Mouse (Mus musculus) MEL (cell line): ENCODE measurements at regions not wholly inside any gene's neighbourhood (a gene's known extent, or its start where the extent isn't known, plus 50 kb on each side); places are given as distances from the start of the nearest gene placed in this dataset.

ENCODE experiments used
- DNase-seq: peaks from one replicate; pipeline ENCODE4 v3.0.0; 2011; ENCODE audit warnings: low read depth, low spot score
- H3K27ac ChIP-seq: 2 replicates; pipeline ENCODE4 v1.5.1; 2012; ENCODE audit warnings: low read depth, mild to moderate bottlenecking, control low read depth, low read length, moderate library complexity; ENCODE audit not compliant: control insufficient read depth
- H3K27me3 ChIP-seq, 2 experiments: fragments of 150-350 bp in 1 of 2; sonication (generic) in 1 of 2; 2 replicates each; pipeline ENCODE4 v1.6.1; 2012; ENCODE audit warnings: low read length in 2 of 2, mild to moderate bottlenecking in 2 of 2, improper control_type of control experiment in 1 of 2, moderate library complexity in 1 of 2; ENCODE audit not compliant: insufficient read depth in 2 of 2, control insufficient read depth in 1 of 2
- H3K36me3 ChIP-seq, 2 experiments: 2 replicates each; pipeline ENCODE4 v1.6.1; 2012 to 2014; ENCODE audit warnings: low read length in 2 of 2, improper control_type of control experiment in 1 of 2, inconsistent platforms in 1 of 2, mild to moderate bottlenecking in 1 of 2; ENCODE audit not compliant: insufficient read depth in 2 of 2, control insufficient read depth in 1 of 2
- H3K4me1 ChIP-seq, 2 experiments: fragments of 150-350 bp in 1 of 2; sonication (generic) in 1 of 2; 2 replicates each; pipeline ENCODE4 v1.6.1; 2012; ENCODE audit warnings: low read length in 2 of 2, improper control_type of control experiment in 1 of 2, mild to moderate bottlenecking in 1 of 2; ENCODE audit not compliant: insufficient read depth in 2 of 2, control insufficient read depth in 1 of 2
- H3K4me3 ChIP-seq, 2 experiments: fragments of 150-350 bp in 1 of 2; sonication (generic) in 1 of 2; 2 replicates each; pipeline ENCODE4 v1.5.1; 2012; ENCODE audit warnings: low read depth in 2 of 2, low read length in 2 of 2, mild to moderate bottlenecking in 2 of 2, moderate library complexity in 2 of 2, control low read depth in 1 of 2, improper control_type of control experiment in 1 of 2; ENCODE audit not compliant: control insufficient read depth in 1 of 2, insufficient read depth in 1 of 2
- H3K79me2 ChIP-seq: 2 replicates; pipeline ENCODE4 v1.6.1; 2012; ENCODE audit warnings: mild to moderate bottlenecking, low read length, moderate library complexity; ENCODE audit not compliant: control insufficient read depth, poor library complexity, insufficient read depth
- H3K9ac ChIP-seq: 2 replicates; pipeline ENCODE4 v1.6.1; 2012; ENCODE audit warnings: low read depth, mild to moderate bottlenecking, control low read depth, low read length, moderate library complexity; ENCODE audit not compliant: control insufficient read depth, poor library complexity, severe bottlenecking
- H3K9me3 ChIP-seq: fragments of 150-350 bp; sonication (generic); replicated peaks from 2 replicates; pipeline ENCODE4 v1.6.1; 2012; ENCODE audit warnings: mild to moderate bottlenecking, low read length, improper control_type of control experiment, moderate library complexity; ENCODE audit not compliant: insufficient read depth
- CTCF ChIP-seq, 3 experiments: IDR thresholded peaks in 2 of 3; conservative IDR thresholded peaks in 1 of 3; 2 replicates each; pipeline ENCODE4 v1.5.1; 2011 to 2012; ENCODE audit warnings: low read length in 3 of 3, low read depth in 2 of 3, mild to moderate bottlenecking in 2 of 3, improper control_type of control experiment in 1 of 3, inconsistent platforms in 1 of 3, mixed read lengths in 1 of 3, moderate library complexity in 1 of 3; ENCODE audit not compliant: control insufficient read depth in 1 of 3, insufficient read depth in 1 of 3, poor library complexity in 1 of 3, severe bottlenecking in 1 of 3
- EP300 ChIP-seq, 2 experiments: IDR thresholded peaks; 2 replicates each; pipeline ENCODE4 v1.6.1; 2011; ENCODE audit warnings: improper control_type of control experiment in 2 of 2, low read length in 2 of 2, low read depth in 1 of 2, mild to moderate bottlenecking in 1 of 2
- ETS1 ChIP-seq: IDR thresholded peaks from 2 replicates; pipeline ENCODE4 v1.6.1; 2012; ENCODE audit warnings: low read depth, mild to moderate bottlenecking, inconsistent platforms, low read length, improper control_type of control experiment, moderate library complexity
- GABPA ChIP-seq: IDR thresholded peaks from 2 replicates; pipeline ENCODE4 v1.6.1; 2012; ENCODE audit warnings: low read depth, mild to moderate bottlenecking, inconsistent platforms, low read length, improper control_type of control experiment, moderate library complexity
- HCFC1 ChIP-seq: IDR thresholded peaks from 2 replicates; pipeline ENCODE4 v1.6.1; 2012; ENCODE audit warnings: low read depth, mild to moderate bottlenecking, inconsistent platforms, low read length, improper control_type of control experiment, moderate library complexity
- KAT2A ChIP-seq: conservative IDR thresholded peaks from 2 replicates; pipeline ENCODE4 v1.6.1; 2012; ENCODE audit warnings: low read depth, low read length, improper control_type of control experiment, inconsistent platforms
- MAZ ChIP-seq: IDR thresholded peaks from 2 replicates; pipeline ENCODE4 v1.6.1; 2012; ENCODE audit warnings: low read depth, mild to moderate bottlenecking, inconsistent platforms, low read length, improper control_type of control experiment
- MEF2A ChIP-seq: IDR thresholded peaks from 2 replicates; pipeline ENCODE4 v1.6.1; 2014; ENCODE audit warnings: low read depth, mild to moderate bottlenecking, inconsistent platforms, low read length, improper control_type of control experiment; ENCODE audit not compliant: poor library complexity, insufficient replicate concordance, severe bottlenecking; ENCODE audit errors: extremely low read depth
- MXI1 ChIP-seq: IDR thresholded peaks from 2 replicates; pipeline ENCODE4 v1.6.1; 2011; ENCODE audit warnings: mild to moderate bottlenecking, low read depth, low read length, improper control_type of control experiment
- NRF1 ChIP-seq: IDR thresholded peaks from 2 replicates; pipeline ENCODE4 v1.6.1; 2014; ENCODE audit warnings: low read depth, mild to moderate bottlenecking, inconsistent platforms, low read length, improper control_type of control experiment, moderate library complexity; ENCODE audit not compliant: poor library complexity, insufficient read depth, severe bottlenecking
- POLR2AphosphoS5 ChIP-seq: IDR thresholded peaks from 2 replicates; pipeline ENCODE4 v1.6.1; 2012; ENCODE audit warnings: low read depth, borderline replicate concordance, mild to moderate bottlenecking, inconsistent platforms, low read length, moderate library complexity, mixed read lengths
- RAD21 ChIP-seq: IDR thresholded peaks from 2 replicates; pipeline ENCODE4 v1.6.1; 2011; ENCODE audit warnings: mild to moderate bottlenecking, low read depth, low read length, improper control_type of control experiment
- RCOR1 ChIP-seq: IDR thresholded peaks from 2 replicates; pipeline ENCODE4 v1.6.1; 2012; ENCODE audit warnings: low read depth, mild to moderate bottlenecking, inconsistent platforms, low read length, improper control_type of control experiment
- SIN3A ChIP-seq: IDR thresholded peaks from 2 replicates; pipeline ENCODE4 v1.6.1; 2012; ENCODE audit warnings: low read length, improper control_type of control experiment, inconsistent platforms
- USF2 ChIP-seq, 2 experiments: IDR thresholded peaks; 2 replicates each; pipeline ENCODE4 v1.6.1; 2011 to 2012; ENCODE audit warnings: improper control_type of control experiment in 2 of 2, low read length in 2 of 2, borderline replicate concordance in 1 of 2, inconsistent platforms in 1 of 2, low read depth in 1 of 2, mild to moderate bottlenecking in 1 of 2; ENCODE audit not compliant: insufficient read depth in 1 of 2
- ZKSCAN1 ChIP-seq: IDR thresholded peaks from 2 replicates; pipeline ENCODE4 v1.6.1; 2012; ENCODE audit warnings: low read depth, mild to moderate bottlenecking, inconsistent platforms, low read length, improper control_type of control experiment, moderate library complexity
- ZNF384 ChIP-seq: IDR thresholded peaks from 2 replicates; pipeline ENCODE4 v1.6.1; 2012; ENCODE audit warnings: low read depth, mild to moderate bottlenecking, inconsistent platforms, low read length, improper control_type of control experiment

DNA sequence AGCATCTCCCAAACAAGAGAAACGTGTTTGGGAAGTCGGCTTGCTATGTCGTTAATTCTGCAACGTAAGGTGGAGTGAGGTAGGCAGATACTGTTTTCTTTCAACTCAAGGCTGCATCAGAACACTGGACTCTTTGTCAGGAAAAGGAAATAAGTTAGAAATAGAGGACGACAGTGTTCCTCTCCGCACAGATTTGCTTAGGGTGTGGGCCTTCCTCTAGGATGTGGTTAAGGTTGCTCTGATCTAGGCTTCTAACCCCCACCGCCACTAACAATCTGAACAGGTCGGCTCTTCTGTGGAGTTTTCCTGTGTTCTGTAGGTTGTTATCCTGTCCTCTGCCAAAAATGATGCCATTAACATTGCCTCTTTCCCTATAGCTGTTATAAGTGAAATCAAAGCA lies 179.1 kb downstream of the Pik3r1 start:
- no peak for DNase-seq
- Histone ChIP-seq H3K27ac (no peak overlapping the region), H3K79me2 (no peaks in the 10 kb centered on the region), H3K4me1 (no peaks in the 10 kb centered on the region), H3K36me3 (no peaks in the 10 kb centered on the region), H3K9ac (no peak overlapping the region), H3K4me3 (no peak overlapping the region), H3K9me3 (no peaks in the 10 kb centered on the region), H3K27me3 (no peaks in the 10 kb centered on the region; a peak in 1 of 4 replicates)
- no peak for TF ChIP-seq POLR2AphosphoS5

- Histone ChIP-seq H3K9me3 (no peaks in the 10 kb centered on the region), H3K36me3 (no peaks in the 10 kb centered on the region), H3K4me3 (no peak overlapping the region), H3K27me3 (no peaks in the 10 kb centered on the region; a peak in 1 of 4 replicates), H3K79me2 (no peaks in the 10 kb centered on the region), H3K4me1 (no peaks in the 10 kb centered on the region), H3K27ac (no peak overlapping the region), H3K9ac (no peak overlapping the region)
- DNase-seq: no peak
- TF ChIP-seq ZKSCAN1 (no peak), RAD21 (no peak), RCOR1 (no peak), MAZ (no peak), MXI1 (no peak), ZNF384 (no peak), NRF1 (no peak), USF2 (IDR thresholded peaks at IDR 0.05; ENCODE audit: borderline replicate concordance in 1 of 2, insufficient read depth in 1 of 2, low read depth in 1 of 2, low read length in 2 of 2) (no peak), SIN3A (no peak), EP300 (IDR thresholded peaks at IDR 0.05; ENCODE audit: low read depth in 1 of 2, low read length in 2 of 2) (no peak), ETS1 (no peak), GABPA (no peak), KAT2A (no peak), HCFC1 (no peak), MEF2A (no peak), CTCF (IDR thresholded peaks at IDR 0.05 in 2 of 3, conservative IDR thresholded peaks at IDR 0.05 in 1 of 3; ENCODE audit: control insufficient read depth in 1 of 3, insufficient read depth in 1 of 3, low read depth in 2 of 3, low read length in 3 of 3, poor library complexity in 1 of 3, severe bottlenecking in 1 of 3) (no peak)
Measured at GRCm38 (mm10) chr13:101586787-101587186, 181.2 kb downstream of the Pik3r1 start.
